Mouse (Mus musculus): ENCODE results near the gene Gm7954. TPM values are rescaled to one million over a fixed set of nuclear protein-coding genes. Genes with fewer than 3 reads are reported as not detected.
A peak's percentile ranks its signal among the peaks of the same experiment; 100 is the strongest.
"Not testable (repeated sequence)": the region's sequence is repeated elsewhere in the genome, so short reads cannot be mapped to it uniquely, and the experiment has no call there.

The Gm7954 gene
- polyA plus RNA-seq (2016; fragmentation: Nextera tagmentation; extraction: Ambion mirVana), result not detected in 2 replicates

GRCm38 (mm10) chr14:41453418-41453817 lies at the start of gene Gm7954:
Gene Gm7954 (minus strand): TSS chr14:41453518.
- no CpG with 5 or more reads among the region's 2 CpGs for WGBS
- H3K4me1 ChIP-seq; H3K36me3 ChIP-seq; H3K4me3 ChIP-seq; DNase-seq (ENCODE audit: low spot score); H3K27me3 ChIP-seq (ENCODE audit: insufficient read depth, poor library complexity, severe bottlenecking); H3K27ac ChIP-seq; H3K9me3 ChIP-seq: not testable (repeated sequence)

GRCm38 (mm10) chr14:41489385-41489784 lies 36.1 kb upstream of the Gm7954 start, which contains the start of gene Gm3486:
Gene Gm3486 (minus strand): TSS chr14:41489485.
- H3K4me3 ChIP-seq, result not testable (repeated sequence)

GRCm38 (mm10) chr14:41425393-41426075 lies 27.8 kb downstream of the Gm7954 start:
- H3K36me3 ChIP-seq; H3K9me3 ChIP-seq; H3K27me3 ChIP-seq (ENCODE audit: insufficient read depth, poor library complexity, severe bottlenecking); H3K4me1 ChIP-seq; H3K27ac ChIP-seq: not testable (repeated sequence)
- DNase-seq (ENCODE audit: low spot score), result peak; percentile 72
- WGBS, result 16% methylated on average over 13 of the region's 16 CpGs
- peak overlapping the region; percentile 36 for H3K4me3 ChIP-seq

More at GRCm38 (mm10) chr14:41489385-41489784, 36.1 kb upstream of the Gm7954 start, which contains the start of gene Gm3486:
- H3K27me3 ChIP-seq (ENCODE audit: insufficient read depth, poor library complexity, severe bottlenecking); H3K9me3 ChIP-seq; H3K27ac ChIP-seq; DNase-seq (ENCODE audit: low spot score); H3K4me1 ChIP-seq; H3K36me3 ChIP-seq: not testable (repeated sequence)

- not testable (repeated sequence) for H3K9me3 ChIP-seq; H3K36me3 ChIP-seq; H3K27ac ChIP-seq; H3K27me3 ChIP-seq (ENCODE audit: insufficient read depth, poor library complexity, severe bottlenecking); H3K4me1 ChIP-seq
- DNase-seq (ENCODE audit: low spot score), result peak; percentile 70
- peak overlapping the region; percentile 36 for H3K4me3 ChIP-seq
- 8% methylated on average over 14 of the region's 14 CpGs for WGBS
These were observed 28.6 kb downstream of the Gm7954 start for GRCm38 (mm10) chr14:41424694-41425093.

GRCm38 (mm10) chr14:41408181-41408580 lies 45.1 kb downstream of the Gm7954 start, which contains the start of gene Gm6482:
Gene Gm6482 (minus strand): TSS chr14:41408281.
- H3K27ac ChIP-seq; H3K9me3 ChIP-seq; H3K27me3 ChIP-seq (ENCODE audit: insufficient read depth, poor library complexity, severe bottlenecking); H3K36me3 ChIP-seq; H3K4me3 ChIP-seq; DNase-seq (ENCODE audit: low spot score); H3K4me1 ChIP-seq: not testable (repeated sequence)
- WGBS, result 56% methylated on average over 1 of the region's 2 CpGs

Other genes with a start within 250 kb of the Gm7954 start
- not detected in 2 replicates for gene Gm2832, start 174.7 kb downstream of the Gm7954 start, polyA plus RNA-seq (2016; fragmentation: Nextera tagmentation; extraction: Ambion mirVana)
- gene Gm5798, start 104.9 kb downstream of the Gm7954 start, polyA plus RNA-seq (2016; fragmentation: Nextera tagmentation; extraction: Ambion mirVana), result not detected in 2 replicates
- gene Gm7945, start 67.1 kb downstream of the Gm7954 start, polyA plus RNA-seq (2016; fragmentation: Nextera tagmentation; extraction: Ambion mirVana), result not detected in 2 replicates
- gene Gm6482, start 45.2 kb downstream of the Gm7954 start, polyA plus RNA-seq (2016; fragmentation: Nextera tagmentation; extraction: Ambion mirVana), result not detected in 2 replicates
- not detected in 2 replicates for gene Gm3486, start 36.0 kb upstream of the Gm7954 start, polyA plus RNA-seq (2016; fragmentation: Nextera tagmentation; extraction: Ambion mirVana)
- gene Gm7970, start 102.1 kb upstream of the Gm7954 start, polyA plus RNA-seq (2016; fragmentation: Nextera tagmentation; extraction: Ambion mirVana), result not detected in 2 replicates
- gene 1700049E17Rik2, start 119.7 kb upstream of the Gm7954 start, polyA plus RNA-seq (2016; fragmentation: Nextera tagmentation; extraction: Ambion mirVana), result not detected in 2 replicates
- not detected in 2 replicates for gene Gm3072, start 171.1 kb upstream of the Gm7954 start, polyA plus RNA-seq (2016; fragmentation: Nextera tagmentation; extraction: Ambion mirVana)
- not detected in 2 replicates for gene Gm3676, start 193.0 kb upstream of the Gm7954 start, polyA plus RNA-seq (2016; fragmentation: Nextera tagmentation; extraction: Ambion mirVana)
- not detected in 2 replicates for gene Gm8068, start 248.4 kb upstream of the Gm7954 start, polyA plus RNA-seq (2016; fragmentation: Nextera tagmentation; extraction: Ambion mirVana)

All from heart, embryonic 10.5 days (tissue).